In genomic region chr12:54065607-54066006, GRCm38 (mm10) we compare ENCODE assay signal across 16 mouse cellular contexts.
DNase-seq lines count a peak whose midpoint lies in the region; ATAC-seq lines count a peak whose summit lies in the region.
"Had no signal": no experiment of that assay in that cellular context is flagged by ENCODE, and none has a peak within 500 bp of the region (broad histone marks: within the 10 kb centered on the region; RNA-seq: fewer than 3 reads in every experiment).

No protein-coding gene starts in this region.

- H3K36me3 ChIP-seq in heart, embryonic 11.5 days (ENCODE audit: control insufficient read depth, insufficient read depth, low read length): no peaks in the 10 kb centered on the region
- H3K36me3 ChIP-seq: forebrain, embryonic 15.5 days; heart, embryonic 12.5 days had no signal

- ATAC-seq in heart, embryonic 11.5 days (replicated peaks; ENCODE audit: insufficient number of reproducible peaks, low FRiP score, low TSS enrichment): no peak
- ATAC-seq in granulocyte monocyte progenitor cell, adult 5-6 weeks (replicated peaks; ENCODE audit: poor library complexity, severe bottlenecking): peak; percentile 49
- ATAC-seq in cerebellum, adult (ENCODE audit: insufficient number of reproducible peaks, low FRiP score, low TSS enrichment): no peak
- ATAC-seq: forebrain, embryonic 15.5 days; midbrain, embryonic 16.5 days; Patski had no signal

- H3K4me2 ChIP-seq in heart, embryonic 11.5 days: no peak overlapping the region
- H3K4me2 ChIP-seq: forebrain, embryonic 15.5 days; heart, embryonic 12.5 days; neural tube, embryonic 12.5 days had no signal

- no peak overlapping the region for H3K9ac ChIP-seq in heart, embryonic 11.5 days (ENCODE audit: low read depth, low read length)
- H3K9ac ChIP-seq: forebrain, embryonic 15.5 days; heart, embryonic 12.5 days; neural tube, embryonic 12.5 days had no signal

- 49% methylated on average over 11 of the region's 11 CpGs for WGBS in heart, embryonic 11.5 days (ENCODE audit: insufficient replicate concordance)

- peaks cover 28% of the 10 kb centered on the region for H3K27me3 ChIP-seq in heart, embryonic 11.5 days (ENCODE audit: control insufficient read depth, insufficient read depth, low read length)
- H3K27me3 ChIP-seq: Patski had no signal

- DNase-seq in heart, adult 11 months: peak; percentile 87
- peak; percentile 11 for DNase-seq in lung, postnatal 36 days
- no peak for DNase-seq in lung, postnatal 14 days
- no peak for DNase-seq in layer of hippocampus, postnatal 36 days
- DNase-seq in frontal cortex, adult 2 months (ENCODE audit: extremely low spot score in 1 of 2, low spot score in 1 of 2): no peak
- DNase-seq: cerebellum, adult 8-10 months; thymus, postnatal 4 days had no signal

- H3K4me1 ChIP-seq in heart, embryonic 11.5 days (ENCODE audit: control insufficient read depth, insufficient read depth, low read length): 0 out of 2 replicates have a peak, but pooled peaks cover 3% of the 10 kb centered on the region

- no peak overlapping the region for H3K4me3 ChIP-seq in heart, embryonic 11.5 days (ENCODE audit: low read depth, low read length)
- H3K4me3 ChIP-seq: forebrain, embryonic 15.5 days; heart, embryonic 12.5 days; neural tube, embryonic 12.5 days had no signal

- no peaks in the 10 kb centered on the region for H3K9me3 ChIP-seq in heart, embryonic 11.5 days (replicated peaks; ENCODE audit: control insufficient read depth, low read length)
- H3K9me3 ChIP-seq: forebrain, embryonic 15.5 days; heart, embryonic 12.5 days; neural tube, embryonic 12.5 days had no signal

- no peak overlapping the region for H3K27ac ChIP-seq in heart, embryonic 11.5 days (ENCODE audit: low read depth, low read length)
- H3K27ac ChIP-seq: forebrain, embryonic 15.5 days; macrophage; neural tube, embryonic 12.5 days had no signal

Comparison
In these comparisons a context has a peak if more than half of its experiments do, and no peak if none do; other contexts are left out.
1. DNase-seq: peak in heart, adult 11 months (single experiment) and lung, postnatal 36 days (single experiment); none in lung, postnatal 14 days (single experiment), layer of hippocampus, postnatal 36 days (0 of 2) and frontal cortex, adult 2 months (0 of 2).